Mouse (Mus musculus): ENCODE measurements around the gene 1810049J17Rik. TPM values are rescaled to one million over a fixed set of nuclear protein-coding genes. Genes with fewer than 3 reads are reported as not detected.
A peak's percentile ranks its signal among the peaks of the same experiment; 100 is the strongest.

1810049J17Rik gene
- polyA plus RNA-seq, 1 experiment from 2014 or later, result 1.4 TPM

GRCm38 (mm10) chr15:12354281-12354810, 32.6 kb upstream of the 1810049J17Rik start:
- Histone ChIP-seq H3K9ac (ENCODE audit: low read depth, low read length) (no peak overlapping the region), H3K4me1 (ENCODE audit: control insufficient read depth, low read depth, low read length) (no peaks in the 10 kb centered on the region), H3K27me3 (ENCODE audit: control insufficient read depth, insufficient read depth, low read depth, low read length) (no peaks in the 10 kb centered on the region), H3K4me2 (ENCODE audit: low read depth, low read length) (no peak overlapping the region), H3K9me3 (replicated peaks; ENCODE audit: control insufficient read depth, low read length) (no peaks in the 10 kb centered on the region), H3K36me3 (ENCODE audit: control insufficient read depth, insufficient read depth) (peaks cover 28% of the 10 kb centered on the region), H3K27ac (ENCODE audit: low read length) (no peak overlapping the region), H3K4me3 (ENCODE audit: low read depth, low read length) (no peak overlapping the region)
- no peak for ATAC-seq (ENCODE audit: low read depth)
- 75% methylated on average over 2 of the region's 2 CpGs for WGBS (ENCODE audit: insufficient replicate concordance)

GRCm38 (mm10) chr15:12351470-12351869, 29.8 kb upstream of the 1810049J17Rik start:
- H3K4me2 ChIP-seq (ENCODE audit: low read depth, low read length), result no peak overlapping the region
- no peak for ATAC-seq (ENCODE audit: low read depth)
- WGBS (ENCODE audit: insufficient replicate concordance), result 91% methylated on average over 7 of the region's 7 CpGs

GRCm38 (mm10) chr15:12349840-12350239, 28.1 kb upstream of the 1810049J17Rik start:
- peaks cover 38% of the 10 kb centered on the region for H3K36me3 ChIP-seq (ENCODE audit: control insufficient read depth, insufficient read depth)
- H3K9me3 ChIP-seq (replicated peaks; ENCODE audit: control insufficient read depth, low read length), result no peaks in the 10 kb centered on the region
- WGBS (ENCODE audit: insufficient replicate concordance), result 75% methylated on average over 5 of the region's 5 CpGs
- H3K9ac ChIP-seq (ENCODE audit: low read depth, low read length), result no peak overlapping the region
- H3K27me3 ChIP-seq (ENCODE audit: control insufficient read depth, insufficient read depth, low read depth, low read length), result no peaks in the 10 kb centered on the region
- H3K4me3 ChIP-seq (ENCODE audit: low read depth, low read length), result no peak overlapping the region
- ATAC-seq (ENCODE audit: low read depth), result no peak
- no peaks in the 10 kb centered on the region for H3K4me1 ChIP-seq (ENCODE audit: control insufficient read depth, low read depth, low read length)
- no peak overlapping the region for H3K27ac ChIP-seq (ENCODE audit: low read length)
- H3K4me2 ChIP-seq (ENCODE audit: low read depth, low read length), result no peak overlapping the region

More at GRCm38 (mm10) chr15:12351470-12351869, 29.8 kb upstream of the 1810049J17Rik start:
- Histone ChIP-seq H3K27me3 (ENCODE audit: control insufficient read depth, insufficient read depth, low read depth, low read length) (no peaks in the 10 kb centered on the region), H3K4me1 (ENCODE audit: control insufficient read depth, low read depth, low read length) (no peaks in the 10 kb centered on the region), H3K36me3 (ENCODE audit: control insufficient read depth, insufficient read depth) (peaks cover 34% of the 10 kb centered on the region), H3K4me3 (ENCODE audit: low read depth, low read length) (no peak overlapping the region), H3K9ac (ENCODE audit: low read depth, low read length) (no peak overlapping the region), H3K9me3 (replicated peaks; ENCODE audit: control insufficient read depth, low read length) (no peaks in the 10 kb centered on the region), H3K27ac (ENCODE audit: low read length) (no peak overlapping the region)

- no peak overlapping the region for H3K4me3 ChIP-seq (ENCODE audit: low read depth, low read length)
- no peaks in the 10 kb centered on the region for H3K4me1 ChIP-seq (ENCODE audit: control insufficient read depth, low read depth, low read length)
- WGBS (ENCODE audit: insufficient replicate concordance), result 74% methylated on average over 3 of the region's 3 CpGs
- H3K9me3 ChIP-seq (replicated peaks; ENCODE audit: control insufficient read depth, low read length), result no peaks in the 10 kb centered on the region
- peaks cover 33% of the 10 kb centered on the region for H3K36me3 ChIP-seq (ENCODE audit: control insufficient read depth, insufficient read depth)
- H3K9ac ChIP-seq (ENCODE audit: low read depth, low read length), result no peak overlapping the region
- H3K4me2 ChIP-seq (ENCODE audit: low read depth, low read length), result no peak overlapping the region
- no peak for ATAC-seq (ENCODE audit: low read depth)
- no peak overlapping the region for H3K27ac ChIP-seq (ENCODE audit: low read length)
- H3K27me3 ChIP-seq (ENCODE audit: control insufficient read depth, insufficient read depth, low read depth, low read length), result no peaks in the 10 kb centered on the region
Observed at GRCm38 (mm10) chr15:12348950-12349349, 27.3 kb upstream of the 1810049J17Rik start.

- H3K9me3 ChIP-seq (replicated peaks; ENCODE audit: control insufficient read depth, low read length), result no peaks in the 10 kb centered on the region
- H3K4me1 ChIP-seq (ENCODE audit: control insufficient read depth, low read depth, low read length), result peaks cover 6% of the 10 kb centered on the region
- H3K36me3 ChIP-seq (ENCODE audit: control insufficient read depth, insufficient read depth), result peaks cover 26% of the 10 kb centered on the region
- H3K9ac ChIP-seq (ENCODE audit: low read depth, low read length), result no peak overlapping the region
- WGBS (ENCODE audit: insufficient replicate concordance), result 94% methylated on average over 3 of the region's 3 CpGs
- H3K4me2 ChIP-seq (ENCODE audit: low read depth, low read length), result no peak overlapping the region
- no peak overlapping the region for H3K4me3 ChIP-seq (ENCODE audit: low read depth, low read length)
- no peaks in the 10 kb centered on the region for H3K27me3 ChIP-seq (ENCODE audit: control insufficient read depth, insufficient read depth, low read depth, low read length)
- no peak overlapping the region for H3K27ac ChIP-seq (ENCODE audit: low read length)
- ATAC-seq (ENCODE audit: low read depth), result no peak
Observed at GRCm38 (mm10) chr15:12346916-12347315, 25.2 kb upstream of the 1810049J17Rik start.

GRCm38 (mm10) chr15:12341401-12341758, 19.7 kb upstream of the 1810049J17Rik start:
- peak overlapping the region; percentile 59 for H3K9ac ChIP-seq (ENCODE audit: low read depth, low read length)
- H3K4me1 ChIP-seq (ENCODE audit: control insufficient read depth, low read depth, low read length), result peaks cover 33% of the 10 kb centered on the region

GRCm38 (mm10) chr15:12340536-12341400, 19.1 kb upstream of the 1810049J17Rik start:
- peak overlapping the region; percentile 59 for H3K9ac ChIP-seq (ENCODE audit: low read depth, low read length)
- peak; percentile 66 for ATAC-seq (ENCODE audit: low read depth)
- peaks cover 35% of the 10 kb centered on the region for H3K4me1 ChIP-seq (ENCODE audit: control insufficient read depth, low read depth, low read length)

More at GRCm38 (mm10) chr15:12341401-12341758, 19.7 kb upstream of the 1810049J17Rik start:
- Histone ChIP-seq H3K9me3 (replicated peaks; ENCODE audit: control insufficient read depth, low read length) (no peaks in the 10 kb centered on the region), H3K4me3 (ENCODE audit: low read depth, low read length) (peak overlapping the region; percentile 25; the same call in 1 of the 2 replicates), H3K27me3 (ENCODE audit: control insufficient read depth, insufficient read depth, low read depth, low read length) (no peaks in the 10 kb centered on the region), H3K36me3 (ENCODE audit: control insufficient read depth, insufficient read depth) (peaks cover 12% of the 10 kb centered on the region), H3K4me2 (ENCODE audit: low read depth, low read length) (peak overlapping the region; percentile 66), H3K27ac (ENCODE audit: low read length) (peak overlapping the region; percentile 80)
- 36% methylated on average over 4 of the region's 4 CpGs for WGBS (ENCODE audit: insufficient replicate concordance)
- peak; percentile 67 for ATAC-seq (ENCODE audit: low read depth)

GRCm38 (mm10) chr15:12337779-12338137, 16.1 kb upstream of the 1810049J17Rik start:
- WGBS (ENCODE audit: insufficient replicate concordance), result 31% methylated on average over 3 of the region's 3 CpGs
- Histone ChIP-seq H3K4me2 (ENCODE audit: low read depth, low read length) (no peak overlapping the region), H3K27me3 (ENCODE audit: control insufficient read depth, insufficient read depth, low read depth, low read length) (no peaks in the 10 kb centered on the region), H3K36me3 (ENCODE audit: control insufficient read depth, insufficient read depth) (peaks cover under 1% of the 10 kb centered on the region), H3K4me3 (ENCODE audit: low read depth, low read length) (no peak overlapping the region), H3K4me1 (ENCODE audit: control insufficient read depth, low read depth, low read length) (peaks cover 50% of the 10 kb centered on the region), H3K27ac (ENCODE audit: low read length) (0 out of 2 replicates have a peak overlapping the region, but pooled peaks have one; percentile 8), H3K9me3 (replicated peaks; ENCODE audit: control insufficient read depth, low read length) (no peaks in the 10 kb centered on the region), H3K9ac (ENCODE audit: low read depth, low read length) (no peak overlapping the region)
- ATAC-seq (ENCODE audit: low read depth), result no peak

More at GRCm38 (mm10) chr15:12340536-12341400, 19.1 kb upstream of the 1810049J17Rik start:
- Histone ChIP-seq H3K27ac (ENCODE audit: low read length) (peak overlapping the region; percentile 80), H3K4me2 (ENCODE audit: low read depth, low read length) (peak overlapping the region; percentile 66), H3K9me3 (replicated peaks; ENCODE audit: control insufficient read depth, low read length) (no peaks in the 10 kb centered on the region), H3K4me3 (ENCODE audit: low read depth, low read length) (peak overlapping the region; percentile 25), H3K27me3 (ENCODE audit: control insufficient read depth, insufficient read depth, low read depth, low read length) (no peaks in the 10 kb centered on the region), H3K36me3 (ENCODE audit: control insufficient read depth, insufficient read depth) (peaks cover 10% of the 10 kb centered on the region)
- WGBS (ENCODE audit: insufficient replicate concordance), result 24% methylated on average over 5 of the region's 5 CpGs
